Mouse (Mus musculus): ENCODE measurements around the gene Olfr1248. TPM values are rescaled to one million over a fixed set of nuclear protein-coding genes. Genes with fewer than 3 reads are reported as not detected.

Olfr1248 gene
- not detected in 2 replicates for polyA plus RNA-seq (2012; rRNA removed; ENCODE audit: low replicate concordance)

GRCm38 (mm10) chr2:89618145-89618544 lies at the start of gene Olfr1248:
Olfr1248 (minus strand) TSS chr2:89618245.

GRCm38 (mm10) chr2:89661367-89661766 lies 43.3 kb upstream of the Olfr1248 start, which contains the start of gene Olfr1250:
Olfr1250 (minus strand) TSS chr2:89661467.

GRCm38 (mm10) chr2:89634883-89635282 lies 16.8 kb upstream of the Olfr1248 start, which contains the start of gene Olfr1249:
Olfr1249 (minus strand) TSS chr2:89634983.

GRCm38 (mm10) chr2:89614030-89614429 lies 4.0 kb downstream of the Olfr1248 start, which contains the start of gene Olfr1247:
Olfr1247 (minus strand) TSS chr2:89614130.

GRCm38 (mm10) chr2:89593057-89593456 lies 25.0 kb downstream of the Olfr1248 start, which contains the start of gene Olfr1246:
Olfr1246 (minus strand) TSS chr2:89593157.

GRCm38 (mm10) chr2:89578347-89578746 lies 39.7 kb downstream of the Olfr1248 start, which contains the start of gene Olfr1245:
Olfr1245 (minus strand) TSS chr2:89578447.

Other genes with a start within 250 kb of the Olfr1248 start
- not detected in 2 replicates for gene Olfr1238, start 208.6 kb downstream of the Olfr1248 start, polyA plus RNA-seq (2012; rRNA removed; ENCODE audit: low replicate concordance)
- not detected in 2 replicates for gene Olfr1239, start 197.8 kb downstream of the Olfr1248 start, polyA plus RNA-seq (2012; rRNA removed; ENCODE audit: low replicate concordance)
- gene Olfr1240, start 175.2 kb downstream of the Olfr1248 start, polyA plus RNA-seq (2012; rRNA removed; ENCODE audit: low replicate concordance), result not detected in 2 replicates
- not detected in 2 replicates for gene Olfr1241, start 131.1 kb downstream of the Olfr1248 start, polyA plus RNA-seq (2012; rRNA removed; ENCODE audit: low replicate concordance)
- gene Olfr1242, start 119.9 kb downstream of the Olfr1248 start, polyA plus RNA-seq (2012; rRNA removed; ENCODE audit: low replicate concordance), result not detected in 2 replicates
- not detected in 2 replicates for gene Olfr1243, start 86.8 kb downstream of the Olfr1248 start, polyA plus RNA-seq (2012; rRNA removed; ENCODE audit: low replicate concordance)
- not detected in 2 replicates for gene Olfr1245, start 39.8 kb downstream of the Olfr1248 start, polyA plus RNA-seq (2012; rRNA removed; ENCODE audit: low replicate concordance)
- gene Olfr1246, start 25.1 kb downstream of the Olfr1248 start, polyA plus RNA-seq (2012; rRNA removed; ENCODE audit: low replicate concordance), result not detected in 2 replicates
- gene Olfr1247, start 4.1 kb downstream of the Olfr1248 start, polyA plus RNA-seq (2012; rRNA removed; ENCODE audit: low replicate concordance), result not detected in 2 replicates
- gene Olfr1249, start 16.7 kb upstream of the Olfr1248 start, polyA plus RNA-seq (2012; rRNA removed; ENCODE audit: low replicate concordance), result not detected in 2 replicates
- not detected in 2 replicates for gene Olfr1250, start 43.2 kb upstream of the Olfr1248 start, polyA plus RNA-seq (2012; rRNA removed; ENCODE audit: low replicate concordance)
- not detected in 2 replicates for gene Olfr1251, start 53.7 kb upstream of the Olfr1248 start, polyA plus RNA-seq (2012; rRNA removed; ENCODE audit: low replicate concordance)
- gene Olfr1252, start 106.8 kb upstream of the Olfr1248 start, polyA plus RNA-seq (2012; rRNA removed; ENCODE audit: low replicate concordance), result not detected in 2 replicates
- not detected in 2 replicates for gene Olfr1253, start 138.8 kb upstream of the Olfr1248 start, polyA plus RNA-seq (2012; rRNA removed; ENCODE audit: low replicate concordance)
- gene Olfr1254, start 175.4 kb upstream of the Olfr1248 start, polyA plus RNA-seq (2012; rRNA removed; ENCODE audit: low replicate concordance), result not detected in 2 replicates
- not detected in 2 replicates for gene Olfr1255, start 193.8 kb upstream of the Olfr1248 start, polyA plus RNA-seq (2012; rRNA removed; ENCODE audit: low replicate concordance)
- gene Olfr1256, start 223.3 kb upstream of the Olfr1248 start, polyA plus RNA-seq (2012; rRNA removed; ENCODE audit: low replicate concordance), result not detected in 2 replicates
- not detected in 2 replicates for gene Olfr48, start 230.0 kb upstream of the Olfr1248 start, polyA plus RNA-seq (2012; rRNA removed; ENCODE audit: low replicate concordance)